Mouse (Mus musculus): Measurements from ENCODE around the gene Tll1.
"Not testable (repeated sequence)": the region's sequence is repeated elsewhere in the genome, so short reads cannot be mapped to it uniquely, and the experiment has no call there.

The Tll1 gene

GRCm38 (mm10) chr8:64059867-64060266, 146.2 kb downstream of the Tll1 start:
- no peak for ATAC-seq (ENCODE audit: low TSS enrichment)

- no peak for ATAC-seq (ENCODE audit: low TSS enrichment)
Measured at GRCm38 (mm10) chr8:64057571-64057970, 148.5 kb downstream of the Tll1 start.

GRCm38 (mm10) chr8:64048556-64048955, 157.5 kb downstream of the Tll1 start:
- no peak for ATAC-seq (ENCODE audit: low TSS enrichment)

GRCm38 (mm10) chr8:64047963-64048505, 158.0 kb downstream of the Tll1 start:
- no peak for ATAC-seq (ENCODE audit: low TSS enrichment)

- no peak for ATAC-seq (ENCODE audit: low TSS enrichment)
Measured at GRCm38 (mm10) chr8:64041303-64041884, 164.7 kb downstream of the Tll1 start.

GRCm38 (mm10) chr8:64030672-64031385, 175.2 kb downstream of the Tll1 start:
- no peak for ATAC-seq (ENCODE audit: low TSS enrichment)

GRCm38 (mm10) chr8:64030081-64030480, 176.0 kb downstream of the Tll1 start:
- no peak for ATAC-seq (ENCODE audit: low TSS enrichment)

GRCm38 (mm10) chr8:64029525-64029924, 176.5 kb downstream of the Tll1 start:
- no peak for ATAC-seq (ENCODE audit: low TSS enrichment)

GRCm38 (mm10) chr8:64024359-64024758, 181.7 kb downstream of the Tll1 start:
- no peak for ATAC-seq (ENCODE audit: low TSS enrichment)

GRCm38 (mm10) chr8:64023579-64023978, 182.5 kb downstream of the Tll1 start:
- no peak for ATAC-seq (ENCODE audit: low TSS enrichment)

- no peak for ATAC-seq (ENCODE audit: low TSS enrichment)
Measured at GRCm38 (mm10) chr8:64023027-64023426, 183.0 kb downstream of the Tll1 start.

- ATAC-seq (ENCODE audit: low TSS enrichment): not testable (repeated sequence)
Measured at GRCm38 (mm10) chr8:63970612-63971391, 235.3 kb downstream of the Tll1 start.

All from frontal cortex, adult (tissue).